Mouse (Mus musculus): ENCODE measurements at regions not wholly inside any gene's neighbourhood (a gene's known extent, or its start where the extent isn't known, plus 50 kb on each side); places are given as distances from the start of the nearest gene placed in this dataset.

GRCm38 (mm10) chr17:79768080-79768479, 53.2 kb upstream of the Cyp1b1 start:
- TF ChIP-seq EP300 (optimal IDR thresholded peaks at IDR 0.05) (no peak), CTCF (IDR thresholded peaks at IDR 0.05; ENCODE audit: low read depth) (no peak)
